Mouse (Mus musculus) heart, postnatal 25 days (tissue): ENCODE data around the gene F10. TPM values are rescaled to one million over a fixed set of nuclear protein-coding genes. Genes with fewer than 3 reads are reported as not detected.
"Not testable (repeated sequence)": the region's sequence is repeated elsewhere in the genome, so short reads cannot be mapped to it uniquely, and the experiment has no call there.

Source experiments
- DNase-seq: peaks from one replicate; pipeline ENCODE4 v3.0.0; 2022; ENCODE audit warnings: low spot score
- intact Hi-C: fragments of 180-260 bp; cut with DNase I; formaldehyde crosslinking; loops from one replicate; pipeline ENCODE4 v1.15.1; 2025
- total RNA-seq, 2 experiments: library from RNA; stranded (reverse); gene quantifications; 2 replicates each; pipeline ENCODE4 v1.2.3; 2021

F10 gene
- total RNA-seq, 2 experiments from 2014 or later = 0.45 to 0.57 TPM

GRCm38 (mm10) chr8:13050550-13050949 lies 13.4 kb downstream of the F10 start:
- no peak for DNase-seq
- intact Hi-C loops = no loop called here

GRCm38 (mm10) chr8:13057351-13057750 lies 20.2 kb downstream of the F10 start:
- intact Hi-C loops = no loop called here
- DNase-seq = no peak

GRCm38 (mm10) chr8:13060441-13061150 lies 23.5 kb downstream of the F10 start, which contains the start of gene Proz:
TSS of gene Proz (plus strand) at chr8:13060914.
- no peak for DNase-seq
- intact Hi-C loops = no loop called here

GRCm38 (mm10) chr8:13063112-13063511 lies 26.0 kb downstream of the F10 start:
- intact Hi-C loops = no loop called here
- DNase-seq = no peak

- intact Hi-C loops = no loop called here
- no peak for DNase-seq
These were observed 36.1 kb downstream of the F10 start for GRCm38 (mm10) chr8:13073255-13073654.

- intact Hi-C loops = no loop called here
- no peak for DNase-seq
These were observed 37.9 kb downstream of the F10 start for GRCm38 (mm10) chr8:13075044-13075443.

- DNase-seq, intact Hi-C loops: not testable (repeated sequence)
These were observed 38.5 kb downstream of the F10 start for GRCm38 (mm10) chr8:13075579-13075978.

- no peak for DNase-seq
- intact Hi-C loops = no loop called here
These were observed 40.4 kb downstream of the F10 start for GRCm38 (mm10) chr8:13077542-13077941.

- intact Hi-C loops = loop anchor here (5.0 to 10.0 kb wide), 4 partner anchors 53 to 347 kb away; partner anchors contain the start of genes Atp11a and Lamp1
- DNase-seq = peak; percentile 77
These were observed 67.6 kb downstream of the F10 start for GRCm38 (mm10) chr8:13104691-13105086.

GRCm38 (mm10) chr8:13105087-13105881 lies 68.2 kb downstream of the F10 start, which contains the start of the genes Pcid2 and Cul4a:
TSS of gene Pcid2 (minus strand) at chr8:13105459.
TSS of gene Cul4a (plus strand) at chr8:13105621.
- DNase-seq = peak; percentile 92
- intact Hi-C loops = loop anchor here (5.0 to 10.0 kb wide), 2 partner anchors 52 to 210 kb away; partner anchors contain the start of gene Lamp1

- intact Hi-C loops = loop anchor here (5.0 to 10.0 kb wide), 2 partner anchors 51 to 211 kb away; partner anchors contain the start of gene Lamp1
- no peak for DNase-seq
These were observed 68.9 kb downstream of the F10 start for GRCm38 (mm10) chr8:13105908-13106551.

Other genes starting within 250 kb of the F10 start
- gene Mcf2l, start 163.5 kb upstream of the F10 start, total RNA-seq = 10 to 100 TPM; 44.7 to 69.4 TPM
- under 1 TPM in 1 of 2 experiments, not detected in 1; 0.14 TPM for gene F7, start 11.3 kb upstream of the F10 start, total RNA-seq
- gene Proz, start 23.6 kb downstream of the F10 start, total RNA-seq = not detected
- 10 to 100 TPM in 1 of 2 experiments, 1 to 10 TPM in 1; 8.8 to 10.3 TPM for gene Pcid2, start 68.2 kb downstream of the F10 start, total RNA-seq
- 10 to 100 TPM; 75.1 to 76.1 TPM for gene Cul4a, start 68.3 kb downstream of the F10 start, total RNA-seq
- gene Lamp1, start 121.9 kb downstream of the F10 start, total RNA-seq = 100 to 1,000 TPM; 374 to 387 TPM
- gene Grtp1, start 163.3 kb downstream of the F10 start, total RNA-seq = 1 to 10 TPM; 4.1 to 5.2 TPM
- 100 to 1,000 TPM; 515 to 520 TPM for gene Adprhl1, start 216.9 kb downstream of the F10 start, total RNA-seq